Mouse (Mus musculus) bone marrow, adult 2 months (tissue): ENCODE results near the gene Lmcd1.

Source experiments
- CTCF ChIP-seq: fragments of 200-500 bp; IDR thresholded peaks from 2 replicates; pipeline ENCODE4 v1.5.1; 2011; ENCODE audit warnings: low read length, control low read depth; ENCODE audit not compliant: control insufficient read depth, insufficient read depth
- POLR2A ChIP-seq: fragments of 200-500 bp; IDR thresholded peaks from 2 replicates; pipeline ENCODE4 v1.6.1; 2011; ENCODE audit warnings: low read depth, mild to moderate bottlenecking, control low read depth, low read length, borderline replicate concordance; ENCODE audit not compliant: control insufficient read depth

DNA sequence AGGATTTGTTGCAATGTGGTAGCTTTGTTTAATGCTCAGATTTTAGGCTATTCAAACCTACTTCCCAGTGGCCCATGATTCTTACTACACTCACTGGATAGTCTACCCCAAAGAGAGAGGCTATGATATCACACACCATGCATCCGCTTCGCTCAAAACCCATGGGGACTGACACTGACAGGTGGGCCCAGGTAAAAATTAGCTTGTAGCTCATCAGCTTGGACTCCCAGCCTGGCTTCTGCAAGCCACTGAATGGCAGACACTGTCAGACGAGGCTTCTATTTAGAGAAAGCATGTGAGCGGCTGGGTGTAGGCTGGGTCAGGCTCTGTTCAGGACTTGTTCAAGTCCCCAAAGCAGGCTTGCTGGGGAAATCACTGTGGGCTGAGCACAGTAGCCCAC lies 76.9 kb downstream of the Lmcd1 start:
- no peak for TF ChIP-seq CTCF
- TF ChIP-seq POLR2A = no peak
